Mouse (Mus musculus) retina, postnatal 7 days (tissue): ENCODE data around the gene Eps8.

ENCODE experiments used
- DNase-seq: peaks from one replicate; pipeline ENCODE4 v3.0.0-alpha.2; 2012; ENCODE audit warnings: low read depth, low spot score

Eps8 gene

GRCm38 (mm10) chr6:137612071-137612547 is 42.6 kb downstream of the Eps8 start:
- no peak for DNase-seq

GRCm38 (mm10) chr6:137608160-137608930 is 46.3 kb downstream of the Eps8 start:
- DNase-seq = no peak

- DNase-seq = no peak
Observed at GRCm38 (mm10) chr6:137606541-137606940, 48.1 kb downstream of the Eps8 start.

GRCm38 (mm10) chr6:137604417-137605248 is 50.0 kb downstream of the Eps8 start:
- no peak for DNase-seq

- no peak for DNase-seq
Observed at GRCm38 (mm10) chr6:137598306-137598705, 56.4 kb downstream of the Eps8 start.

- no peak for DNase-seq
Observed at GRCm38 (mm10) chr6:137597442-137598058, 57.1 kb downstream of the Eps8 start.

GRCm38 (mm10) chr6:137592582-137592981 is 62.1 kb downstream of the Eps8 start:
- no peak for DNase-seq

- DNase-seq = no peak
Observed at GRCm38 (mm10) chr6:137589245-137589618, 65.4 kb downstream of the Eps8 start.

GRCm38 (mm10) chr6:137588481-137589244 is 66.0 kb downstream of the Eps8 start:
- DNase-seq = no peak

GRCm38 (mm10) chr6:137587866-137588265 is 66.8 kb downstream of the Eps8 start:
- DNase-seq = no peak

- DNase-seq = no peak
Observed at GRCm38 (mm10) chr6:137585229-137585628, 69.4 kb downstream of the Eps8 start.

- no peak for DNase-seq
Observed at GRCm38 (mm10) chr6:137583056-137583455, 71.6 kb downstream of the Eps8 start.

- DNase-seq = no peak
Observed at GRCm38 (mm10) chr6:137582207-137582889, 72.3 kb downstream of the Eps8 start.

GRCm38 (mm10) chr6:137581331-137582010 is 73.2 kb downstream of the Eps8 start:
- DNase-seq = no peak

GRCm38 (mm10) chr6:137580503-137580902 is 74.2 kb downstream of the Eps8 start:
- DNase-seq = no peak

- DNase-seq = no peak
Observed at GRCm38 (mm10) chr6:137576670-137577371, 77.9 kb downstream of the Eps8 start.

- no peak for DNase-seq
Observed at GRCm38 (mm10) chr6:137576091-137576490, 78.6 kb downstream of the Eps8 start.

- DNase-seq = no peak
Observed at GRCm38 (mm10) chr6:137573897-137574296, 80.8 kb downstream of the Eps8 start.

GRCm38 (mm10) chr6:137570718-137571131 is 84.0 kb downstream of the Eps8 start:
- DNase-seq = no peak

GRCm38 (mm10) chr6:137570019-137570418 is 84.7 kb downstream of the Eps8 start:
- no peak for DNase-seq
